Mouse (Mus musculus): ENCODE results near the gene 6430628N08Rik. TPM values are rescaled to one million over a fixed set of nuclear protein-coding genes. Genes with fewer than 3 reads are reported as not detected.
A peak's percentile ranks its signal among the peaks of the same experiment; 100 is the strongest.

6430628N08Rik gene
- polyA plus RNA-seq, 1 experiment from 2014 or later: 0.10 TPM

DNA sequence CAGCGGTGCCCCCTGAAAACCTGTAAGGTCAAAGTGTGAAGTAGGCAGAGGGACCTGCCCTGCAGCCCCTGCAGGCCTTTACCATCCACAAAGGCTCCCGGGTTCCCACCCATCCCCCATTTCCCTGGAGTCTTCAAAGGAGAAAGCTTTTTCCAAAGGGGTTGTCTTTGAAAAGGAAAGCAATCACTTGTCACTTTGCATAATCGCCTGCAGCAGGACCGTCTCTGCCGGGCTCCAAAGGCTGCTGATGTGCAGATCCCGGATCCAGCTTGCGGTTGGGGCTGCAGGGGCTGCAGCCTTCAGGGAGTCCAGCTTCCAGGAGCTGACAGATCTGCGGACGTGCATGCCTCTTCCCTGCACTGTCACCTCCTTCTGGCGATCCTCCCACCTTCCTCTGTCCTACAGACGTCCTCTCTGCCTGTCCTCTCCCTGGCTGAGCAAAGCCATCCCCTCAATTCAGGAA is 12.2 kb upstream of the 6430628N08Rik start:
- DNase-seq (ENCODE audit: low spot score) (peak; percentile 9), ATAC-seq (ENCODE audit: low read depth) (no peak)
- Histone ChIP-seq H3K27me3 (replicated peaks; ENCODE audit: control insufficient read depth, insufficient read depth, low read length) (no peaks in the 10 kb centered on the region), H3K4me1 (ENCODE audit: control insufficient read depth, insufficient read depth, low read length) (no peaks in the 10 kb centered on the region; the same call in 1 of the 2 replicates), H3K4me2 (ENCODE audit: low read depth, low read length) (no peak overlapping the region), H3K27ac (replicated peaks; ENCODE audit: low read depth, low read length) (no peak overlapping the region), H3K9me3 (ENCODE audit: control insufficient read depth, low read length) (no peaks in the 10 kb centered on the region), H3K36me3 (ENCODE audit: control insufficient read depth, insufficient read depth, low read length) (peaks cover 25% of the 10 kb centered on the region), H3K9ac (ENCODE audit: low read depth, low read length) (no peak overlapping the region), H3K4me3 (ENCODE audit: low read depth, low read length) (no peak overlapping the region)
- 8% methylated on average over 11 of the region's 11 CpGs for WGBS

GRCm38 (mm10) chr4:115878828-115879227 is 11.6 kb upstream of the 6430628N08Rik start:
- WGBS: 42% methylated on average over 9 of the region's 9 CpGs
- no peak overlapping the region for H3K4me3 ChIP-seq (ENCODE audit: low read depth, low read length)
- ATAC-seq (ENCODE audit: low read depth) (no peak), DNase-seq (ENCODE audit: low spot score) (no peak)
- no peaks in the 10 kb centered on the region; the same call in 1 of the 2 replicates for H3K4me1 ChIP-seq (ENCODE audit: control insufficient read depth, insufficient read depth, low read length)
- peaks cover 21% of the 10 kb centered on the region for H3K36me3 ChIP-seq (ENCODE audit: control insufficient read depth, insufficient read depth, low read length)
- H3K9ac ChIP-seq (ENCODE audit: low read depth, low read length): no peak overlapping the region
- no peak overlapping the region for H3K4me2 ChIP-seq (ENCODE audit: low read depth, low read length)
- H3K27ac ChIP-seq (replicated peaks; ENCODE audit: low read depth, low read length): no peak overlapping the region
- no peaks in the 10 kb centered on the region for H3K27me3 ChIP-seq (replicated peaks; ENCODE audit: control insufficient read depth, insufficient read depth, low read length)
- no peaks in the 10 kb centered on the region for H3K9me3 ChIP-seq (ENCODE audit: control insufficient read depth, low read length)

GRCm38 (mm10) chr4:115881183-115881582 is 9.3 kb upstream of the 6430628N08Rik start:
- Histone ChIP-seq H3K9ac (ENCODE audit: low read depth, low read length) (no peak overlapping the region), H3K4me2 (ENCODE audit: low read depth, low read length) (no peak overlapping the region), H3K9me3 (ENCODE audit: control insufficient read depth, low read length) (no peaks in the 10 kb centered on the region), H3K27ac (replicated peaks; ENCODE audit: low read depth, low read length) (no peak overlapping the region), H3K27me3 (replicated peaks; ENCODE audit: control insufficient read depth, insufficient read depth, low read length) (no peaks in the 10 kb centered on the region), H3K4me1 (ENCODE audit: control insufficient read depth, insufficient read depth, low read length) (no peaks in the 10 kb centered on the region; the same call in 1 of the 2 replicates), H3K4me3 (ENCODE audit: low read depth, low read length) (no peak overlapping the region), H3K36me3 (ENCODE audit: control insufficient read depth, insufficient read depth, low read length) (no peaks in the 10 kb centered on the region)
- DNase-seq (ENCODE audit: low spot score) (peak; percentile 38), ATAC-seq (ENCODE audit: low read depth) (0 out of 2 replicates have a peak, but pooled peaks have one; percentile 10)
- 7% methylated on average over 1 of the region's 1 CpGs for WGBS

DNA sequence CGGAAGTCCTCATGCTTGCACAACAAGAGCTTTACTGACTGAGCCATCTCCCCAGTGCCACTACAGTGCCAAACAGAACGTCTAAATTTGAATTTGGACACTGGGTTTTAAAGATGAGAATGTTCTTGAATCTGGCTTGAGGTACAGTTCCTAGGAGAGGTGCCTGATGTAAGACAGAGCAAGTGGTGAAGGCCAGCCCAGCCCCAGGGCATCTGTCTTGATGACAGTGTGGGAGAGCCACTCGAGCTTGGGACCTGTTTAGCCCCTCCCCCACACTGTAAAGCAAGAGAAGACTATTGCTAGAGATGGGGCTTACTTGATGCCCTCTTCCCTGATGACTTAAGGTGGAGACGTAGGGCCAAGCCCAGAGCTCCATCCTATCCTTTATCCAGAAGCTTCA is 8.3 kb upstream of the 6430628N08Rik start:
- H3K9me3 ChIP-seq (ENCODE audit: control insufficient read depth, low read length): no peaks in the 10 kb centered on the region
- WGBS: 59% methylated on average over 4 of the region's 4 CpGs
- H3K9ac ChIP-seq (ENCODE audit: low read depth, low read length): no peak overlapping the region
- peaks cover 4% of the 10 kb centered on the region; the same call in 1 of the 2 replicates for H3K27me3 ChIP-seq (replicated peaks; ENCODE audit: control insufficient read depth, insufficient read depth, low read length)
- H3K4me1 ChIP-seq (ENCODE audit: control insufficient read depth, insufficient read depth, low read length): no peaks in the 10 kb centered on the region; the same call in 1 of the 2 replicates
- ATAC-seq (ENCODE audit: low read depth) (no peak), DNase-seq (ENCODE audit: low spot score) (no peak)
- no peak overlapping the region for H3K4me3 ChIP-seq (ENCODE audit: low read depth, low read length)
- no peaks in the 10 kb centered on the region for H3K36me3 ChIP-seq (ENCODE audit: control insufficient read depth, insufficient read depth, low read length)
- no peak overlapping the region for H3K27ac ChIP-seq (replicated peaks; ENCODE audit: low read depth, low read length)
- no peak overlapping the region for H3K4me2 ChIP-seq (ENCODE audit: low read depth, low read length)

DNA sequence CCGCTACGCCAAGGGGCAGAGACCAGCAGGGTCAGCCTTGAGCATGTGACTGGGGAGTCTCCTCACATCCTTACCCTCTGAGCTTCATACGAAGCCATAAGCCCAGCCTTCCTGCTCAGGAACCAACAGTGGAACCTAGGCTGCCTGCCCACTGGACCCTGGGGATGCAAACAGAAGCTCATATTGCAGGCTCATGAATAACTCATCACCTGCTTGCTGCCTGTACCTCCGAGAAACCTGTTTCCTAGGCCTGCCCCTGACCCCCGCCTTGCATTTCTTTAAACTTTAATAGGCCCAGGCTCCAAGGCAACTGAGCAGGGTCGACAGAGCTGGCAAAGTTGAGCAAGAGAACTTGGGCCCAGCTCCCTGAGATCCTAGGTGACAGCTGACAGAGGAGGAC is 6.4 kb upstream of the 6430628N08Rik start, which contains the start of gene Kncn:
Gene Kncn (plus strand): TSS at position 379 of the 400 bp plus-strand sequence.
- no peak within 1 kb of the TSS for H3K4me2 ChIP-seq (ENCODE audit: low read depth, low read length)
- no peak within 1 kb of the TSS for H3K9ac ChIP-seq (ENCODE audit: low read depth, low read length)
- H3K4me3 ChIP-seq (ENCODE audit: low read depth, low read length): no peak within 1 kb of the TSS
- DNase-seq (ENCODE audit: low spot score) (no peak), ATAC-seq (ENCODE audit: low read depth) (no peak)
- H3K9me3 ChIP-seq (ENCODE audit: control insufficient read depth, low read length): no peaks in the 10 kb centered on the region
- no peaks in the 10 kb centered on the region for H3K4me1 ChIP-seq (ENCODE audit: control insufficient read depth, insufficient read depth, low read length)
- H3K27ac ChIP-seq (replicated peaks; ENCODE audit: low read depth, low read length): no peak within 1 kb of the TSS
- no peaks in the 10 kb centered on the region for H3K36me3 ChIP-seq (ENCODE audit: control insufficient read depth, insufficient read depth, low read length)
- WGBS: 55% methylated on average over 6 of the region's 6 CpGs
- peaks cover 10% of the 10 kb centered on the region; the same call in 1 of the 2 replicates for H3K27me3 ChIP-seq (replicated peaks; ENCODE audit: control insufficient read depth, insufficient read depth, low read length)

DNA sequence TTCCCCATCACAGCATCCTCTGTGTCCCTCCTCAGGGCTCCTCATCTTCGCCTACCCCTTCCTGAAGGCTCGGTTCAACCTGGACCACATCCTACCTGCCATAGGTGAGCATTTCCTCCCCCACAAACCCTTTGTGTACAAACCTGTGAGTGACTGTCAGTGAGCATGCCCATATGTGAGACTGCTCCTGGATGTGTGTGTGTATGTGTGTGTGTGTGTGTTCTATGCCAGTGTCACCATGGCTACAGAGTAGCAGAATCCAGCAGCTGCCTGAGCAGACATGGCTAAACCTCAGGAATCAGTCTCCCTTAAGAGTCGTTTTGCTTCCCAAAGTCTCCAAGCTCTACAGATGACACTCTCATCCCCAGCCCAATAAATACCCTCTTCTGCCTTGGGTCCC is 4.6 kb upstream of the 6430628N08Rik start:
- 75% methylated on average over 3 of the region's 3 CpGs for WGBS

GRCm38 (mm10) chr4:115886875-115887274 is 3.6 kb upstream of the 6430628N08Rik start:
- Histone ChIP-seq H3K36me3 (ENCODE audit: control insufficient read depth, insufficient read depth, low read length) (no peaks in the 10 kb centered on the region), H3K4me3 (ENCODE audit: low read depth, low read length) (no peak overlapping the region), H3K4me1 (ENCODE audit: control insufficient read depth, insufficient read depth, low read length) (peaks cover 7% of the 10 kb centered on the region; the same call in 1 of the 2 replicates), H3K4me2 (ENCODE audit: low read depth, low read length) (no peak overlapping the region), H3K9me3 (ENCODE audit: control insufficient read depth, low read length) (no peaks in the 10 kb centered on the region), H3K9ac (ENCODE audit: low read depth, low read length) (no peak overlapping the region), H3K27ac (replicated peaks; ENCODE audit: low read depth, low read length) (no peak overlapping the region), H3K27me3 (replicated peaks; ENCODE audit: control insufficient read depth, insufficient read depth, low read length) (peaks cover 38% of the 10 kb centered on the region)
- 29% methylated on average over 1 of the region's 1 CpGs for WGBS
- DNase-seq (ENCODE audit: low spot score) (no peak), ATAC-seq (ENCODE audit: low read depth) (no peak)

More for the DNA sequence above, 4.6 kb upstream of the 6430628N08Rik start:
- no peaks in the 10 kb centered on the region for H3K9me3 ChIP-seq (ENCODE audit: control insufficient read depth, low read length)
- DNase-seq (ENCODE audit: low spot score): no peak
- no peak for ATAC-seq (ENCODE audit: low read depth)
- H3K36me3 ChIP-seq (ENCODE audit: control insufficient read depth, insufficient read depth, low read length): no peaks in the 10 kb centered on the region
- no peak overlapping the region for H3K4me2 ChIP-seq (ENCODE audit: low read depth, low read length)
- H3K4me3 ChIP-seq (ENCODE audit: low read depth, low read length): no peak overlapping the region
- H3K4me1 ChIP-seq (ENCODE audit: control insufficient read depth, insufficient read depth, low read length): peaks cover 7% of the 10 kb centered on the region; the same call in 1 of the 2 replicates
- H3K27me3 ChIP-seq (replicated peaks; ENCODE audit: control insufficient read depth, insufficient read depth, low read length): peaks cover 28% of the 10 kb centered on the region
- no peak overlapping the region for H3K27ac ChIP-seq (replicated peaks; ENCODE audit: low read depth, low read length)
- no peak overlapping the region for H3K9ac ChIP-seq (ENCODE audit: low read depth, low read length)

- Histone ChIP-seq H3K9me3 (ENCODE audit: control insufficient read depth, low read length) (no peaks in the 10 kb centered on the region), H3K9ac (ENCODE audit: low read depth, low read length) (peak overlapping the region; percentile 25; the same call in 1 of the 2 replicates), H3K4me2 (ENCODE audit: low read depth, low read length) (peak overlapping the region; percentile 56), H3K4me1 (ENCODE audit: control insufficient read depth, insufficient read depth, low read length) (peaks cover 7% of the 10 kb centered on the region; the same call in 1 of the 2 replicates), H3K4me3 (ENCODE audit: low read depth, low read length) (peak overlapping the region; percentile 25), H3K36me3 (ENCODE audit: control insufficient read depth, insufficient read depth, low read length) (no peaks in the 10 kb centered on the region), H3K27ac (replicated peaks; ENCODE audit: low read depth, low read length) (no peak overlapping the region), H3K27me3 (replicated peaks; ENCODE audit: control insufficient read depth, insufficient read depth, low read length) (peaks cover 43% of the 10 kb centered on the region)
- DNase-seq (ENCODE audit: low spot score): peak; percentile 31
- no peak for ATAC-seq (ENCODE audit: low read depth)
- 13% methylated on average over 6 of the region's 6 CpGs for WGBS
Observed at GRCm38 (mm10) chr4:115890066-115890465, 399 bp upstream of the 6430628N08Rik start.

- DNase-seq (ENCODE audit: low spot score) (peak; percentile 35), ATAC-seq (ENCODE audit: low read depth) (no peak)
- H3K9ac ChIP-seq (ENCODE audit: low read depth, low read length): no peak overlapping the region
- peaks cover 63% of the 10 kb centered on the region for H3K27me3 ChIP-seq (replicated peaks; ENCODE audit: control insufficient read depth, insufficient read depth, low read length)
- H3K27ac ChIP-seq (replicated peaks; ENCODE audit: low read depth, low read length): no peak overlapping the region
- peaks cover 7% of the 10 kb centered on the region; the same call in 1 of the 2 replicates for H3K4me1 ChIP-seq (ENCODE audit: control insufficient read depth, insufficient read depth, low read length)
- no peak overlapping the region for H3K4me2 ChIP-seq (ENCODE audit: low read depth, low read length)
- 17% methylated on average over 3 of the region's 3 CpGs for WGBS
- H3K9me3 ChIP-seq (ENCODE audit: control insufficient read depth, low read length): no peaks in the 10 kb centered on the region
- no peaks in the 10 kb centered on the region for H3K36me3 ChIP-seq (ENCODE audit: control insufficient read depth, insufficient read depth, low read length)
- no peak overlapping the region for H3K4me3 ChIP-seq (ENCODE audit: low read depth, low read length)
Observed at GRCm38 (mm10) chr4:115894281-115894680, 3.8 kb downstream of the 6430628N08Rik start.
